Mouse (Mus musculus) adrenal gland, adult 10 weeks (tissue): Measurements from ENCODE around the gene Tnfrsf13b. TPM values are rescaled to one million over a fixed set of nuclear protein-coding genes. Genes with fewer than 3 reads are reported as not detected.

Experiments
- polyA plus RNA-seq: library from polyadenylated mRNA; stranded (reverse); fragments of 350-450 nt; fragmentation: Illumina TruSeq; extraction: RNeasy Lipid Tissue Mini Kit (QIAGEN cat#74804); gene quantifications from one replicate; pipeline ENCODE4 v1.2.3, GENCODE M21; 2014; ENCODE audit warnings: low read depth, low replicate concordance

Tnfrsf13b gene
- polyA plus RNA-seq = 0.47 TPM

GRCm38 (mm10) chr11:61126606-61127355, at the start of gene Tnfrsf13b:
Tnfrsf13b (plus strand) TSS chr11:61126755.

GRCm38 (mm10) chr11:61174821-61175658, 48.5 kb downstream of the Tnfrsf13b start, which contains the start of gene Usp22:
Usp22 (minus strand) TSS chr11:61175055.

Other genes with a start within 250 kb of the Tnfrsf13b start
- gene Tmem11, start 247.5 kb upstream of the Tnfrsf13b start, polyA plus RNA-seq = 16.0 TPM
- 2.3 TPM for gene Natd1, start 212.0 kb upstream of the Tnfrsf13b start, polyA plus RNA-seq
- gene Map2k3, start 194.7 kb upstream of the Tnfrsf13b start, polyA plus RNA-seq = 18.3 TPM
- 0.41 TPM for gene Kcnj12, start 104.2 kb upstream of the Tnfrsf13b start, polyA plus RNA-seq
- gene Usp22, start 48.3 kb downstream of the Tnfrsf13b start, polyA plus RNA-seq = 30.1 TPM
- not detected for gene Aldh3a1, start 80.8 kb downstream of the Tnfrsf13b start, polyA plus RNA-seq
- gene Aldh3a2, start 140.7 kb downstream of the Tnfrsf13b start, polyA plus RNA-seq = 56.7 TPM
- gene Slc47a2, start 216.1 kb downstream of the Tnfrsf13b start, polyA plus RNA-seq = not detected